Mouse (Mus musculus) cortical plate, adult 2 months (tissue): Measurements from ENCODE around the gene Itpkc.

Source experiments
- CTCF ChIP-seq: fragments of 200-500 bp; IDR thresholded peaks from 2 replicates; pipeline ENCODE4 v1.5.1; 2011; ENCODE audit warnings: mild to moderate bottlenecking, control low read depth, low read length; ENCODE audit not compliant: insufficient read depth; ENCODE audit errors: extremely low read depth
- POLR2A ChIP-seq: fragments of 200-500 bp; IDR thresholded peaks from 2 replicates; pipeline ENCODE4 v1.6.1; 2011; ENCODE audit warnings: mild to moderate bottlenecking, low read length, control low read depth; ENCODE audit not compliant: insufficient read depth; ENCODE audit errors: extremely low read depth

DNA sequence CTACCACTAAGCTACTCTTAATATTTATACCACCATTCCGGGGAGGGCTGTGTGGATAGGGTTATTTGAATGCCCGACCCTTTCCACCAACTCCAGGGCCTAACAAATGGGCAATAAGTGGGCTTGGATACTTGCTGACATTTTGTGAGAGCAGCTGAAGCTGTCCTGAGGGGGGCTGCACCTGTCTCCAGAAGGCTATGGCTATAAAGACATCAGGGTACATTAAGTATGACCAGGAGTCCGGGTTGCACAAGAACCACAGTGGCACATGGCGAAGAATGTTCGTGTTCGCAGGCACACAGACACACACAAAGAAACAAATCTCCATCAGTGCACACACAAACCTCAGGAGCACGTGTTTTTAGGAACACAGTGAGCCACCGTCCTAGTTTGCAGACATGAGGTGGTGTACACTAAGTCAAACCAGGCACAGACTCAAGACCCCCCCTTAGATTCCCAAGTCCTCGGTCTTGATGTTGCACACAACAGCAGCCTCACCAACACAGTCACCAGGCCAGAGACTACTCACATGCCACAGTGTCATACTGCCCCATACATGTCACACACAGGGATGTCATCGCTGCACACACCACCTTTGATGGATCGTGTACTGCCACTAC lies 60.9 kb downstream of the Itpkc start:
- TF ChIP-seq CTCF (no peak), POLR2A (no peak)
